Mouse (Mus musculus) urinary bladder, adult 2 months (tissue): ENCODE measurements around the gene Rpl10-ps3. TPM values are rescaled to one million over a fixed set of nuclear protein-coding genes. Genes with fewer than 3 reads are reported as not detected.

ENCODE experiments used
- DNase-seq: peaks from one replicate; pipeline ENCODE4 v3.0.0; 2022; ENCODE audit warnings: low spot score
- polyA plus RNA-seq: library from polyadenylated mRNA; depleted of rRNA; stranded (reverse); fragments of >200 nt; gene quantifications from 2 replicates; pipeline ENCODE4 v1.2.3, GENCODE M21; 2012; rRNA removed

Rpl10-ps3 gene
- polyA plus RNA-seq, 1 experiment: 323 TPM

- DNase-seq: no peak
Measured at GRCm38 (mm10) chr9:50311036-50311545, 33.7 kb downstream of the Rpl10-ps3 start.

DNA sequence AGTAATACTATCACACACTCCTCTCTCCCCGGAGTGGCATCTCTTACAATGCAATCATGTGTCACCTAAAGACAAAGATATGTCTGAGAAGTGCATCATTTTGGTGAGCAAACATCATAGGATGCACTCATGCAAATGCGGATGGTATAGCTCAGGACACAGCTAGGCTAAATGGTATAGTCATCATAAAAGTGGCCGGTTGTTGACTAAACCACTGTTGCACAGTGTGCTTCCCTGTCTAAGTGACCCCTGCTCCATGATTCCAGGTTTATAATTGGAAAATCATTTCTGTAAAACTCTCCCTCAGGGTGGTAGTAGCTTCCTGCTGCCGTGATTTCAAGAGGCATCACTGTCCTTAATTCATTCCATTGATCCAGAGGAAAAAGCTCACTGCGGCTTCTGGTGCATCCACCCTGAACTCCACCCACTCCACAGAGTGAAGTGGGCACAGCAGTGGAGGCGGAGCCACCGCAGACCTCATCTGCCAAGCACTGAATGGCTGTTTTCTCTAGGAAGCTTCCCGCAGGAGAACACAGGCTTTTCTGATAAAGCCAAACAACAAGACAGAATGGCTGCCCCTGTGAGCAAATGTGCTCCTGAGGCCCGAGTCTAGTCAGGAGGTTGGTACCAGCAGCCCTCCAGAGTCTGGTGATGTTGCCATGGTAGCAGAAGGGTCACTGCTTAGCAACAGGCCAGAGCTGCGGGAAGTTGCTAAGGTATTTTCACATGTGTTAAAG is 38.9 kb downstream of the Rpl10-ps3 start:
- DNase-seq: no peak

DNA sequence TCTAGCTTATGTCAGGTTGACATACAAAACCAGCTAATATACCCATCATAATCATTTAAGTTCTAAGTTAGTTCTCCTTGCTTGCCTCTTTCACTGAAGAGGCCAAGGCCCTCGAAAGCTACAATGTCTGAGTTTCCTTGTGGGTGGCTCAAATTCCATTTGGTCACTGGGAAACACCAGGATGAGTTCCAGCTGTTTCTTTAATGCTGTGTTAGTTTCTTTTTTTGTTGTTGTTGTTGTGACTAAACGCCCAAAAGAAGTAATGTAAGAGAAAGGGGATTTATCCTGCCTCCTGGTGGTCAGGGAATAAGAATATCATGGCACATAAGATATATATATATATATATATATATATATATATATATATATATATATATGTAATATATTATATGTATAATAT is 39.7 kb downstream of the Rpl10-ps3 start:
- DNase-seq: no peak

DNA sequence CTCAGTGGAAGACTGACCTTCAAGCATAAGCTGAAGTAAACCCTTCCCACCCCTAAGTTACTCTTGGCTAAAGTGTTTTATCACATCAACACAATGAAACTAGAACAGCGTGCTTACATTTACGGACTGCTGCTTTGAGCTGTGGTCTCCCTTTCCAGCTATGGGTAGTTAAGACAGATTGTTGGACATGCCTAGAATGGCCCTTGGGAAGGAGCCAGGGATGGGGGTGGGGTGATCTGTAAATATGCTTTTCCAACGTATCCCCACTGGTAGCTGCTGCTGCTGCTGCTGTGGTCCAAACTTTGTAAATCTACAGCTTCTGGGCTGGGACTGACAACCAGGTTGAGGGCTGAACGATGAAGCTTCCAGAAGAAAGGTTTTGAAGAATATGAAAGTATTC is 40.8 kb downstream of the Rpl10-ps3 start:
- DNase-seq: no peak

- DNase-seq: no peak
Measured at GRCm38 (mm10) chr9:50301722-50302121, 43.0 kb downstream of the Rpl10-ps3 start.

- no peak for DNase-seq
Measured at GRCm38 (mm10) chr9:50298389-50298788, 46.4 kb downstream of the Rpl10-ps3 start.

Other genes starting within 250 kb of the Rpl10-ps3 start
- 133 and 162 TPM in 2 replicates for gene Plet1, start 149.6 kb upstream of the Rpl10-ps3 start, polyA plus RNA-seq
- 101 and 137 TPM in 2 replicates for gene Pts, start 183.8 kb upstream of the Rpl10-ps3 start, polyA plus RNA-seq
- 5.7 and 8.2 TPM in 2 replicates for gene Il18, start 209.9 kb upstream of the Rpl10-ps3 start, polyA plus RNA-seq
- gene Bco2, start 210.2 kb upstream of the Rpl10-ps3 start, polyA plus RNA-seq: 0.77 and 0.80 TPM in 2 replicates
- not detected in 2 replicates for gene Tex12, start 216.4 kb upstream of the Rpl10-ps3 start, polyA plus RNA-seq